Mouse (Mus musculus): ENCODE results near the gene Grid2ip.

Gene Grid2ip

DNA sequence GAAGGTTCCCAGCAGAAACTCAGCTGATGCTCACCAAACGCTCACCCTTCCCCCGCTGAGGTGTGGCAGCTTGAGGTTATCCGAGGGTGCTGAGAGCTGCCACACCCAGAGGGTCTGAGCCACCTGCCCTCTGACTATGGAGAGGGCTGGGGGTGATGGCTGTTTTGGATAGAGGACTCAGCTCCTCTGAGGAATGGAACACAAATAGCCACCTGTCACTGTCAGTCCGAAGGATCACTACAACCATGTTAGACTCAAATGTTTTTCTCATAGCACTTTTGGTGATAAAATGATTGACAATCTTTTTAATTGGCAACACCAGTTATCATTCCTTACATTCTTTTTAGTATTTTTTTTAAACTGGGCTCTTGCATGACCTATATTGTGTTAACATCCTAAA, 64.3 kb downstream of the Grid2ip start:
- DNase-seq (ENCODE audit: low spot score), result no peak

GRCm38 (mm10) chr5:143422990-143423389, 65.9 kb downstream of the Grid2ip start:
- DNase-seq (ENCODE audit: low spot score), result no peak

DNA sequence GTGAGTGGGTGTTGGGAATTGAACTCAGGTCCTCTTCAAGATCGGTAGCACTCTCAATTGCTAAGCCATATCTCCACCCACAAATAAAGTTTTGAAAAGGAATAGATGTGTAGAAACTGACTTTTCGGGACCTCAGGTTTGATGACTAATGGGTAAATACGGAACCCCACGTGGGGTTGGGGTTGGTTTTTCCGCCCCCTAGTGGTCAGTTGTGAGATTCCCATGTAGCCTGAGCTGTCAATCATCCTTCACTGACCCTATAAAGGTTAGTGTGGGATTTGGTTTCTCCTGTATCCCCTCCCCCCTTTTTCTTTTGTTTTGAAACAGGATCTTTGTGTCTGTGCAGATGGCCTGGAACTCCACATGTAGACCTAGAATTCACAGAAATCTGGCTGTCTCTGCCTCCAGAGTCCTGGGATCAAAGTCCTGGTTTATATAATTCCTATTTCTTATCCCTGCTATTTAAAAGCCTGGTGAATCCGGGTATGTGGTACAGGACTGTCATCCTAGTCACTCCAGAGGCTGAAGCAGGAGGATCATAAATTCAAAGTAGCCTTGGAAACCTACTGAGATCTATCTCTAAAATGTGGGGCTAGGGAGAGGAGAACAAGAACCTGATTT, 66.9 kb downstream of the Grid2ip start:
- peak; percentile 38 for DNase-seq (ENCODE audit: low spot score)

DNA sequence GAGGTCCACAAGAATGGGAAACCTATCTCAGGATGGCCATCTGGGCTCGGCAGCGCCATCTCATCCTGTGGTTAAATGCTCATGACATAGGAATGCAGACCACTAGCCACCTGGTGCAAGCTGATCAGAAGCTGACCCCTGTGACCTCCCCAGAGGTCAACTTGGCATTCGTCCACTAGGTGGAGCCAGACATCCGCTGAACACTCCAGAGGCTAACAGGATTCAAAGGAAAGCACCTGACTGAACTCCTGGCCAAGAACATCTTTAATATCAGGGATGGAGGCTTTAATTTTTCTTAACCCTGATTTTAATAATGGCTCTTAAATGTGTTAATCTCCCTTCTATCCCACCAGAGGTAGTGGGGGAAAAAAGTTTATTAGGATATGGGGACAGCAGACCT, 77.3 kb downstream of the Grid2ip start:
- peak; percentile 70 for DNase-seq (ENCODE audit: low spot score)

DNA sequence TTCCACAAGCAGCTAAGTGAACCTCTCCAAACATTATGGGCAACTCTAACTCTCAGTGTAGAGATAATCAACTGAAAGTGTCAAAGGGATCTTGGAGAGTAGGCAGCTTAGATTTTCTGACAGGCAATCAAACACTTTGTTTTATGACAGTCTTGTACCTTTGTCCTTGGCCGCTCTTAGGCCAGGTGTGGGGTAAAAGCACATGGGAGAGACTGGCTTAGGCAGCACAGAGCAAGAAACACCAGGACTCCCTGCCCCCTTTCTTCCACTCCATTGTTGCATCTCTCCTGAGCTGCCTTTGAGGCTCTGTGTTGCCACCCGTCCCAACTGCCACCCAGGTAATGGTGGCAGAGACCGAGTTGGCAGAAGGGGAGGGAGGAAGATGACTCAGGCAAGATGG, 84.2 kb downstream of the Grid2ip start:
- no peak for DNase-seq (ENCODE audit: low spot score)

DNA sequence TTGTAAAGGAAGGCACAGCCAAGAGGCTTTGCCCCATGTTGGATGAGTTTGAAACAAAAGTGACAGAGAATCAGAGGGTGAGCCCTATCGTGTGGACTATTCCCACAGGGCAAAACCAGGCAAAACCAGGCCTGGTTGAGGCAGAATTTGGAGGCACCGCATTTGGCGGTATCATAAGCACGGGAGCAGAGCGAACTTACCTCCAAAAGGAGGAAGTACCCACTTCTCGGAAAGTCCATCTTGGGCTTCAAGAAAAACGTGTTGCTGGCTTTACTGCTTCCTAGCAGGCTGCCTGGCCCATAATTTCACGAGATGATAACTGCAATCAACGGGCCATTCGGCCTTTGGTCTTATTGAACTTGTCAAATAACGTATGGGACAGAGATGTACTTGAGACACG, 84.6 kb downstream of the Grid2ip start:
- no peak for DNase-seq (ENCODE audit: low spot score)

Measured in spleen, adult 12 weeks (tissue).